In genomic region chr12:110426417-110427010, GRCm38 (mm10) we compare ENCODE assay signal across 27 mouse cellular contexts. TPM values are rescaled to one million over a fixed set of nuclear protein-coding genes. Genes with fewer than 3 reads are reported as not detected.
DNase-seq lines count a peak whose midpoint lies in the region; ATAC-seq and TF ChIP-seq lines count a peak whose summit lies in the region.
"Had no signal": no experiment of that assay in that cellular context is flagged by ENCODE, and none has a peak within 500 bp of the region (broad histone marks: within the 10 kb centered on the region; RNA-seq: fewer than 3 reads in every experiment).

No protein-coding gene starts in this region.

- no peaks in the 10 kb centered on the region for H3K4me1 ChIP-seq in lung, embryonic 16.5 days (replicated peaks; ENCODE audit: control insufficient read depth, insufficient read depth, low read length)
- peaks cover 6% of the 10 kb centered on the region; the same call in 1 of the 2 replicates for H3K4me1 ChIP-seq in midbrain, embryonic 11.5 days (ENCODE audit: control insufficient read depth, insufficient read depth, low read length)
- no peaks in the 10 kb centered on the region for H3K4me1 ChIP-seq in midbrain, postnatal 0 days (ENCODE audit: insufficient read depth, low read length)
- H3K4me1 ChIP-seq: embryonic facial prominence, embryonic 13.5 days; forebrain, embryonic 15.5 days; heart, embryonic 10.5 days had no signal

- H3K4me3 ChIP-seq in lung, embryonic 16.5 days (ENCODE audit: low read length), result no peak overlapping the region
- H3K4me3 ChIP-seq in midbrain, embryonic 11.5 days (ENCODE audit: low read depth, low read length), result no peak overlapping the region
- no peak overlapping the region for H3K4me3 ChIP-seq in midbrain, postnatal 0 days (ENCODE audit: low read depth, low read length)
- H3K4me3 ChIP-seq: embryonic facial prominence, embryonic 10.5 days; embryonic facial prominence, embryonic 13.5 days; erythroblast, embryonic 14.5 days; forebrain, embryonic 12.5 days; forebrain, embryonic 15.5 days; heart, adult 2 months; heart, embryonic 10.5 days; heart, embryonic 13.5 days had no signal

- ATAC-seq in lung, embryonic 16.5 days (ENCODE audit: low read depth), result peak; percentile 77
- ATAC-seq in midbrain, embryonic 11.5 days (ENCODE audit: low FRiP score), result no peak
- ATAC-seq in midbrain, postnatal 0 days (ENCODE audit: low FRiP score), result no peak
- ATAC-seq: CD4-positive, CD25-positive, alpha-beta regulatory T cell, adult 4 months; forebrain, embryonic 15.5 days; hindbrain, postnatal 0 days had no signal

- no peak overlapping the region for H3K9ac ChIP-seq in lung, embryonic 16.5 days (ENCODE audit: low read length)
- H3K9ac ChIP-seq in midbrain, embryonic 11.5 days (ENCODE audit: low read length), result no peak overlapping the region
- H3K9ac ChIP-seq in midbrain, postnatal 0 days (replicated peaks; ENCODE audit: low read length, poor library complexity, severe bottlenecking), result no peak overlapping the region
- H3K9ac ChIP-seq: embryonic facial prominence, embryonic 13.5 days; forebrain, embryonic 12.5 days; forebrain, embryonic 15.5 days; heart, embryonic 13.5 days; hindbrain, embryonic 14.5 days had no signal

- no peak for DNase-seq in lung, postnatal 25 days (ENCODE audit: low spot score)
- peak; percentile 75 for DNase-seq in midbrain, embryonic 11.5 days (ENCODE audit: low spot score, missing footprints)
- no peak for DNase-seq in midbrain, postnatal 0 days (ENCODE audit: low spot score)
- DNase-seq in ZHBTc4 (ENCODE audit: low read depth, low spot score), result peak; percentile 62
- no peak for DNase-seq in embryo, embryonic 10 days (ENCODE audit: low spot score)
- DNase-seq: adrenal gland, adult 2 months; adrenal gland, postnatal 14 days; cerebellum, adult 11 months; cerebellum, adult 2 months; cerebellum, adult 9-11 months; cerebellum, postnatal 25 days; embryo, embryonic 11 days; gastrocnemius, postnatal 36 days; heart, adult 2 months; heart, postnatal 14 days; heart, postnatal 4 days had no signal

- H3K36me3 ChIP-seq in lung, embryonic 16.5 days (ENCODE audit: control insufficient read depth, insufficient read depth, low read length), result no peaks in the 10 kb centered on the region
- no peaks in the 10 kb centered on the region for H3K36me3 ChIP-seq in midbrain, embryonic 11.5 days (ENCODE audit: control insufficient read depth, insufficient read depth, low read length)
- H3K36me3 ChIP-seq in midbrain, postnatal 0 days (ENCODE audit: insufficient read depth, low read length), result no peaks in the 10 kb centered on the region
- H3K36me3 ChIP-seq: embryonic facial prominence, embryonic 10.5 days; embryonic facial prominence, embryonic 13.5 days; forebrain, embryonic 12.5 days; forebrain, embryonic 15.5 days; heart, embryonic 10.5 days; heart, embryonic 13.5 days had no signal

- H3K27ac ChIP-seq in lung, embryonic 16.5 days (ENCODE audit: low read length), result no peak overlapping the region
- no peak overlapping the region for H3K27ac ChIP-seq in midbrain, embryonic 11.5 days (ENCODE audit: low read depth, low read length)
- no peak overlapping the region for H3K27ac ChIP-seq in midbrain, postnatal 0 days (ENCODE audit: low read depth, low read length)
- H3K27ac ChIP-seq: embryonic facial prominence, embryonic 10.5 days; embryonic facial prominence, embryonic 13.5 days; forebrain, embryonic 12.5 days; forebrain, embryonic 15.5 days; heart, adult 2 months; heart, embryonic 10.5 days; heart, embryonic 13.5 days; hindbrain, embryonic 14.5 days; hindbrain, postnatal 0 days had no signal

- 52% methylated on average over 13 of the region's 13 CpGs for WGBS in lung, embryonic 16.5 days
- WGBS in midbrain, embryonic 11.5 days, result 87% methylated on average over 13 of the region's 13 CpGs
- WGBS in midbrain, postnatal 0 days, result 83% methylated on average over 13 of the region's 13 CpGs

- no peaks in the 10 kb centered on the region for H3K27me3 ChIP-seq in lung, embryonic 16.5 days (ENCODE audit: control insufficient read depth, insufficient read depth, low read depth, low read length)
- no peaks in the 10 kb centered on the region; the same call in 1 of the 2 replicates for H3K27me3 ChIP-seq in midbrain, embryonic 11.5 days (ENCODE audit: control insufficient read depth, insufficient read depth, low read length)
- no peaks in the 10 kb centered on the region for H3K27me3 ChIP-seq in midbrain, postnatal 0 days (ENCODE audit: insufficient read depth, low read length)
- H3K27me3 ChIP-seq: forebrain, embryonic 12.5 days; forebrain, embryonic 15.5 days had no signal

- no peak overlapping the region for H3K4me2 ChIP-seq in lung, embryonic 16.5 days (ENCODE audit: low read depth, low read length)
- no peak overlapping the region for H3K4me2 ChIP-seq in midbrain, embryonic 11.5 days
- no peak overlapping the region for H3K4me2 ChIP-seq in midbrain, postnatal 0 days (ENCODE audit: low read depth, low read length, poor library complexity, severe bottlenecking)
- H3K4me2 ChIP-seq: embryonic facial prominence, embryonic 13.5 days; forebrain, embryonic 12.5 days; forebrain, embryonic 15.5 days; heart, embryonic 13.5 days; hindbrain, embryonic 14.5 days had no signal

- no peak for TF ChIP-seq CTCF in midbrain, postnatal 0 days (IDR thresholded peaks at IDR 0.05)

- H3K9me3 ChIP-seq in lung, embryonic 16.5 days (ENCODE audit: control insufficient read depth, low read length), result no peaks in the 10 kb centered on the region
- H3K9me3 ChIP-seq in midbrain, embryonic 11.5 days (ENCODE audit: control insufficient read depth, low read length), result no peaks in the 10 kb centered on the region
- no peaks in the 10 kb centered on the region for H3K9me3 ChIP-seq in midbrain, postnatal 0 days (ENCODE audit: low read length)
- H3K9me3 ChIP-seq: embryonic facial prominence, embryonic 10.5 days; embryonic facial prominence, embryonic 13.5 days; forebrain, embryonic 12.5 days; forebrain, embryonic 15.5 days; heart, embryonic 10.5 days; heart, embryonic 13.5 days had no signal

RNA-seq across cellular contexts. Expression of gene Ppp2r5c, which starts 20.4 kb away (rescaled TPM):
- polyA plus RNA-seq in lung, embryonic 16.5 days (2015; fragmentation: Nextera tagmentation; extraction: Ambion mirVana), result 150 and 156 TPM in 2 replicates
- polyA plus RNA-seq in midbrain, embryonic 11.5 days (2014; fragmentation: Nextera tagmentation; extraction: Ambion mirVana), result 175 and 183 TPM in 2 replicates
- total RNA-seq in midbrain, postnatal 0 days (2014; rRNA removed), result 173 and 183 TPM in 2 replicates
- 176 and 178 TPM in 2 replicates for polyA plus RNA-seq in midbrain, postnatal 0 days (2015; fragmentation: Nextera tagmentation; extraction: Ambion mirVana)

Comparison
In these comparisons a context has a peak if more than half of its experiments do, and no peak if none do; other contexts are left out.
1. DNase-seq: peak in midbrain, embryonic 11.5 days (single experiment) and ZHBTc4 (single experiment); none in lung, postnatal 25 days (single experiment), midbrain, postnatal 0 days (single experiment) and embryo, embryonic 10 days (single experiment).